Mouse (Mus musculus) cortical plate, adult 2 months (tissue): Measurements from ENCODE around the gene Commd1. TPM values are rescaled to one million over a fixed set of nuclear protein-coding genes. Genes with fewer than 3 reads are reported as not detected.

Experiments used
- H3K27ac ChIP-seq: fragments of 200-500 bp; 2 replicates; pipeline ENCODE4 v1.5.1; 2012; ENCODE audit warnings: low read length, control low read depth, inconsistent platforms; ENCODE audit not compliant: insufficient read depth
- H3K4me1 ChIP-seq: fragments of 200-500 bp; 2 replicates; pipeline ENCODE4 v1.6.1; 2011; ENCODE audit warnings: low read length; ENCODE audit not compliant: control insufficient read depth, insufficient read depth
- H3K4me3 ChIP-seq: fragments of 200-500 bp; 2 replicates; pipeline ENCODE4 v1.5.1; 2011; ENCODE audit warnings: mild to moderate bottlenecking, low read length, control low read depth; ENCODE audit not compliant: insufficient read depth
- CTCF ChIP-seq: fragments of 200-500 bp; IDR thresholded peaks from 2 replicates; pipeline ENCODE4 v1.5.1; 2011; ENCODE audit warnings: mild to moderate bottlenecking, control low read depth, low read length; ENCODE audit not compliant: insufficient read depth; ENCODE audit errors: extremely low read depth
- POLR2A ChIP-seq: fragments of 200-500 bp; IDR thresholded peaks from 2 replicates; pipeline ENCODE4 v1.6.1; 2011; ENCODE audit warnings: mild to moderate bottlenecking, low read length, control low read depth; ENCODE audit not compliant: insufficient read depth; ENCODE audit errors: extremely low read depth
- polyA plus RNA-seq: library from polyadenylated mRNA; depleted of rRNA; stranded (reverse); fragments of >200 nt; gene quantifications from 2 replicates; pipeline ENCODE4 v1.2.3, GENCODE M21; 2012; rRNA removed

The Commd1 gene
- polyA plus RNA-seq, 1 experiment: 39.4 TPM

DNA sequence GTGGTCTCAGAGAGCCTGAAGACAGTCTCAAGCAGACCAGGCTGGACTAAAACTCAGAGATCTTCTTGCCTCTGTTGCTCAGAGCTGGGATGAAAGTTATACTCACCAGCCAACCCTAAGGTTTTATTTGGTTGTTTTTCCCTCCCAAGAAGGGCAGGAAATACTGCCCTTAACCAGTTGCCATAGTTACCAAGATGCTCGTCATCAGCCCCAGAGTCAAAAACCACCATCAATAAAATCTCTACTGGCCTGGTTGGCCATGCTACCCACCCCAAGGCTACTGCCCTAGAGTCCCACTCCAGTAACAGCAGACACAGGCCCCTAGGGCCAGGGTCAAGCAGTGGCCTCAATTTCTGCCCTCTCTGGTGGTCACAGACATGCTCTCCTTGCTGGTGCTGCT lies 129.7 kb downstream of the Commd1 start:
- Histone ChIP-seq H3K27ac (peak overlapping the region; percentile 50), H3K4me3 (no peak overlapping the region), H3K4me1 (peaks cover 4% of the 10 kb centered on the region)
- TF ChIP-seq CTCF: no peak
- TF ChIP-seq POLR2A: no peak

DNA sequence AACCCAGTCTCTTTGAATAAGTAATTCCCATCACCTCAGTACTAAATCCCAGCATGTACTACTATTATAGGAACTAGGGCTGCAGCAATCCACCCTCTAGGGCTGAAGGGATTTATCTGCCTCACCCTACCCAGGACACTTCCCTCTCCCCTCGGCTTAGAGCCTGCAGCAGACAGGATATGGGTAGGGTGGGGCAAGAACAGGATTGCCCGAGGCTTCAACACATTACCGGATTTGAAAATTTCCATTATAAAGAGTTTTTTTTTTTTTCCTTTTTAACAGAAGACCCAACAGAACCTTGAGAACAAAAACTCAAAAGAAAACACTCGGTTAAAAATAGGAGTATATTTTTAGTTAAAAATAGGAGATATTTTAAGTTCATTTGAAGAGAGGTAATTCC lies 130.8 kb downstream of the Commd1 start:
- H3K27ac ChIP-seq: no peak overlapping the region
- no peak for TF ChIP-seq CTCF
- no peak for TF ChIP-seq POLR2A
- H3K4me3 ChIP-seq: no peak overlapping the region
- H3K4me1 ChIP-seq: peaks cover 7% of the 10 kb centered on the region

DNA sequence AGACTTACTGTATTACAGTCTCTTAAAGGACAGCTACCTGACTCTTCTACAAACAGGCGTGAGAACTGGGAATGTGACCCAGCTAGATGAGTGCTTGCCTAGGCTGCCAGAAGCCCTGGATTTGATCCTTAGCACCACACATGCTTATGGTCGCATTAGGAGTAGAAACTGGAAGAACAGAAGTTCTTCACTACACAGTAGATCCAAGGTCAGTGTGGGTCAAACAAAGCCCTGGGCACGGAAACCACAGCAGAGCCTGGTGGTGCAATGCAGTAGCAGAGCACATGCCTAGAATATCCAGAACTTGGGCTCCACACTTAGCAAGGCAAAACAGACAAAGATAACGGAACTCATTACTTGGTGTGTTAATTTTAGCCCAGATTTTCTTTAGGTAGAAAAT lies 132.1 kb downstream of the Commd1 start:
- Histone ChIP-seq H3K27ac (no peak overlapping the region), H3K4me3 (no peak overlapping the region), H3K4me1 (peaks cover 11% of the 10 kb centered on the region)
- TF ChIP-seq CTCF (no peak), POLR2A (no peak)

DNA sequence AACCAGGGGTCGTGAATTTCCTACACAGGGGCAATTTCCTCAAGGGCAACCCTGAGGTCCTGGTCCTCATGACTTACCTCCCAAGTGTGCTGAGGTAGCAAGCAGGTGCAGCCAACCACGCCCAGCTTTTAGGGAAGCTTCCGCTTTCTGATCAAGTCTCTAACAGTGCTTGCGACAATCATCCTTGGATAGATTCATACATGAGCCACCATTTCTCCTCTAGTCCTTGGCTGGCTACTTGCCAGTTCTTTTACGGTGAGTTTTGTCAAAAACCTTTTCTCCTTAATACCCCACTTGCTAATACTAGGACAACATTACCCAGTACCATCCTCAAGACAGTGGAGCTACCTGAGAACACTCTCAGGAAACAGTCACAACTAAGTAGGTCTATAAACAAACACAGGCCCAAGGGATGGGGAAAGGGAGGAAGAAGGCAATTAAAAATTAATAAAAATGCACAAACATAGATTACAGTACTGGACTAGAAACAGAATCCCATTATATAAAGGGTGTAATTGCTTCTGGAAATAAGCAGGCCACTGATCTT lies 133.5 kb downstream of the Commd1 start:
- H3K4me1 ChIP-seq: peaks cover 11% of the 10 kb centered on the region
- H3K27ac ChIP-seq: no peak overlapping the region
- no peak overlapping the region for H3K4me3 ChIP-seq
- TF ChIP-seq POLR2A (no peak), CTCF (no peak)

DNA sequence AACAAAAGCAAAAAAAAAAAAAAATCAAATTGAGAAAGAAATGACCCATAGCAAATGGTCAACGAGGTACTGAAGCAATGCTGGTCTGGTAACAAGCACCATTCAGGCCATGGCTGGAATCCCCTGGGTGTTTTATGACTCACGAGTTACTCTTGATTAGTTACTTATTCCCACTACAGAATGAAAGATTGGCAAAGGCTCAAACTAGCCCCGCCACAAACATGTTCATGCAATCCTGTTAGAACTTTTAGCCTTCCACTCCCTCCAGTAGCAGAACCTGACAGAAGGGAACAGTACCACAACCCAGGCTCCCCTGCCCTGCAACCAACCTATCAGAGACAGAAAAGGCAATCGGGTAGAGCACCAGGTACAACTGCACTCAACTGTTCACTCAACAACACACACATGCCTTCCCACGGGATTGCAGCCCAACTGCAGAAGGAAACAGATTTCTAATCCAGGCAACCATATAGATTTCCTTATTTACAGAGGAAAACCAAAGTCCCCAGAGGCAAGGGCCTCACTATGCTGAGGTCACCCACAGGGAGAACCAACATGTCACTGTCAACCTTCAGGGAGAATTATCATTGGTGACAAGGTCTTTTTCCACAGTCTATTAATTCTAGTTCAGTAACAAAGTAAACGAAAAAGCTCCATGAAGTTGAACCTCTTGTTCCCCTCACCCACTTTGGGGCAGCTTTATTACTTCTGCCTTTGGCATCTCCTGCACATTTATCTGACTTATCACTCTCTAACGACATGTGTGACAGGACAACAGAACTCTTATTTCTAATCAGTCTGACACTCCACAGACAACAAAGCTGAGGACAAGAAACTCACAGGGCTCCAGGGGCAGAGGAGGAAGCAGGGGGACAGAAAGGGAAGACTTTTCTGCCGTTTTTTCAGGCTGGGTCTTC lies 134.2 kb downstream of the Commd1 start:
- Histone ChIP-seq H3K4me3 (no peak overlapping the region), H3K27ac (no peak overlapping the region), H3K4me1 (peaks cover 11% of the 10 kb centered on the region)
- TF ChIP-seq CTCF: no peak
- TF ChIP-seq POLR2A: no peak

DNA sequence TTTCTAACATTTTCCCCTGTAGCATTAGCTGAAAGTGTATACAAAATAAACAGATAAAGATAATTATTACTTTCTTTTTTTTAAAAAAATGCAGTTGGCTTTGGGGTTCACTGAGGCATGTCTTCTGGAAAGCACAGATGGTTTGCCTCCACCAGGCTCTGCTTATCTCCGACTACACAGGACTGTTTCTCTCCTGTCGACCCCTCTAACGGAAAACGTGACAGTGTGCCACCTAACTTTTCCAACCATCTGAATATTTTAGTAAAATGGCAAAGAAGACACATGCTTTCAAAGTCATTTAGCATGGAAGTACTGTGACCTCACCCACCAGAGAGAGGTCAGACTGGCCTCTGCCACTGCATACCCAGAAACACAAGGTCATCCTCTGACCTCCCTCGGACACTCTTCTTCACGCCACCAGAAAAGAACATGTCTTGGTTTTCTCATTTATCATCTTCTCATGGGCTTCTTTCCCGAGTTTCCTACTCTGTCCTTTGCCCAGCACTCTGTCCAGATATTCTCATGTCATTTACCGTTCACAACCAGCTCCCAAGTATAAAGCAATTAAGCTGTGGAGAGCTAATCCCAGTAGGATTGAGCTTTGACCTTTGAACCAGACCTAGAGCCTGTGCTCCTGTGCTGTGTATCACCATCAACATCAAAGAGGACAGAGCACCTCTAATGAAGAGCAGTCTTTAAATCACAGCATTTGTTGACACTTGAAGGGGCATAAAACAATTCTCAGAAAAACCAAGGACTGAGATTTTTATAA lies 135.0 kb downstream of the Commd1 start:
- Histone ChIP-seq H3K27ac (no peak overlapping the region), H3K4me1 (peaks cover 9% of the 10 kb centered on the region), H3K4me3 (no peak overlapping the region)
- TF ChIP-seq POLR2A: no peak
- no peak for TF ChIP-seq CTCF

Other genes with a start within 250 kb of the Commd1 start
- 11.2 and 11.4 TPM in 2 replicates for gene B3gnt2, start 121.4 kb downstream of the Commd1 start, polyA plus RNA-seq
- gene Zrsr1, start 10.4 kb downstream of the Commd1 start, polyA plus RNA-seq: 54.6 and 58.5 TPM in 2 replicates
- 4.5 and 7.3 TPM in 2 replicates for gene Gm28048, start 292 bp downstream of the Commd1 start, polyA plus RNA-seq
- gene Cct4, start 8.1 kb upstream of the Commd1 start, polyA plus RNA-seq: 62.2 and 64.7 TPM in 2 replicates
- 3.5 and 5.3 TPM in 2 replicates for gene Fam161a, start 25.1 kb upstream of the Commd1 start, polyA plus RNA-seq